Mouse (Mus musculus) MEL-GATA-1-ER (cell line): ENCODE data around the gene Thap2.

Experiments used
- DNase-seq: peaks from one replicate; pipeline ENCODE4 v3.0.0-alpha.2; 2012; ENCODE audit warnings: low read depth; ENCODE audit errors: extremely low read depth

Gene Thap2

DNA sequence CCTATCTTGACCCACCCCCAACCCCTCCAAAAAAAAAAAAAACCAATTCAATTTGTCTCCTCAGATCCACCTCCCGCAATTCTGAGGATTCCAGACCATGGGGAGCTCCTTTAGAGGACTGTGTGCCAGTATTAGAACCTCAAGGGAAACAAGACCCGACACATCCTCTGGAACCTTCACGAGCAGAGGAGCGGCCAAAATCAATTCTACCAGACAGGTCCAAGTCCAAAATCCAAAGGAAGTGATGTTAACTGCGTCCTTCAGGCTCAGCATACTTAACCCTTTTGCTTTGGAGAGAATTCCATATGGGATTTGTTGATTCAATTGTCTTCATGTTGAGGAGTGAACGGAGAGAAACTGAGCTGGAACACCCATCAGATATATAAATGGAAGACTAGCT, 29.2 kb downstream of the Thap2 start:
- DNase-seq, result no peak

GRCm38 (mm10) chr10:115354553-115354952, 29.7 kb downstream of the Thap2 start:
- no peak for DNase-seq

- no peak for DNase-seq
Observed at GRCm38 (mm10) chr10:115350810-115351397, 33.3 kb downstream of the Thap2 start.

DNA sequence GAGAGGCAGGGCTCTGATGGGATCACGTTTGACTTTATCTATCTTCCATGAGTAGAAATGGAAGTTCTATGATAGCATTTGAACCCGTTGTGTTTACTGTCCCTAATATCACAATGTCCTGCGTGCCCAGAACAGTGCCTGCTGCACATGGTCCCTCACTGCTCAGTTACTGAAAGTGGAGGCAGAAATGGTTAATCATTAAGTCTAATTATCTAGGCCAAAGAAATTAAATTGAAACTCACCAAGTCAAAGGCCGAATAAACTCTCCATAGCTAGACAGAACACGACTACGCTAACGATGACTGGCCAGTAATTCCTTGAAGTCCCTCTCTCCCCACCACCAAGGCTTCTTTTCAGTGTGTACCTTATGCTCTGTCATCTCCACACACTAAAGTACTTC, 34.7 kb downstream of the Thap2 start:
- DNase-seq, result no peak

DNA sequence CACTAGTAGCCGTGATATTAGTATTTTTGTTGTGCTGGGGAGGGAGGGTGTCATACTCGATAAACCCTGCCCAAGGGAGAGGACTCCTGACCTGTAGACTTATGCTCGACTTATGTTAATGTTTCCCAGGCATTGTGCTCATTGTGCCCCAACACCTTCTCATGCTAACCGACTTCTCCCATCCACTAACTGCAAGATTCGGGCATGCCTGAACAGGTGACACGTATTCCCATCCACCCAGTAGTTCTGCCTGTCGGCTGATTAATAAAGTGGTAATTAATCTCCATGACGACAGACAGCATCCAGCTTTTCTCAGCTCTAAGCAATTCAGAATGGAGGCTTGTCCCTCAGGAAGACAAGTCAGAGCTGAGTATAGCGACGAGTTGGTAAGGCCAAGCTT, 35.2 kb downstream of the Thap2 start:
- no peak for DNase-seq

- no peak for DNase-seq
Observed at GRCm38 (mm10) chr10:115348131-115348530, 36.1 kb downstream of the Thap2 start.

GRCm38 (mm10) chr10:115346444-115346843, 37.8 kb downstream of the Thap2 start:
- DNase-seq, result no peak

GRCm38 (mm10) chr10:115342771-115343425, 41.3 kb downstream of the Thap2 start:
- no peak for DNase-seq

DNA sequence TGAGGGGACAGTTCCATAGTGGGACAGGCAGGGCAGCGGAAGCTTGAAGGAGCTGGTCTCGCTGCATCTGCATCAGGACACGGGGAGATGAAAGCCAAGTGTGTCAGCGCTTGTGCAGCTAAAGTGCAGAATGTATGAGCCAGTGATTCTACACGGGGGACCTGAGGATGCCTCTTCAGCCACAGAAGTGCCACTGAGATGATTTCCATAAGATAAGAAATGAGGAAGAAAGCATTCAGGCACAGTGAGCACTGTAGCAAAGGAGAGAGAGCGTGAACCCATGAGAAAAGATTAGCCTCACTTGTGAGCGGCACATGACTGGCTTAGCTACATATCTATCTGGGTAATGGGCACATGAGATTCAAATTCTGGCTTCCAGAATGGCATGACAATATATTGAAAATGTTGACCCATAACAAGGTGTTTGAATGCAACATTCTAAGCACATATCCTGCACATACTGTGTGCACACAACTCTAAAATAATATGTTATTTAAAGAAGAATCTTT, 44.4 kb downstream of the Thap2 start:
- DNase-seq, result no peak

- DNase-seq, result no peak
Observed at GRCm38 (mm10) chr10:115336901-115337300, 47.3 kb downstream of the Thap2 start.

DNA sequence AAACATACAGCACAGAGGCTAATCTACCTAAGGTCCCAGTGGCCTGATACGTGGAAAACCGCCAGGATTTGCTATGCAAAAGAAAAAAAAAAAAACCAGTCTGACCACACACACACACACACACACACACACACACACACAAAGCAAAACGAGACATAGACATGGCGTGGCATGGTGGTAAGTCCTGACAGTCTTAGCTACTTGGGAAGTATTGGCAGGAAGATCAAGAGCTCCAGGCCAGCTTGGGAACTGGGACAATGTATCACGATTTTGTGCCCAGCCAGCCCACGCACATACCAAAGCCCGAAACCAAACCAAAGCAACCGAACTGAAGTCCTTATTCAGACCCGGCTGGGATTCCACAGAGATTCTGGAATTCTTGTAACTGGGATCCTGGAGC, 50.7 kb downstream of the Thap2 start:
- DNase-seq, result no peak

- DNase-seq, result no peak
Observed at GRCm38 (mm10) chr10:115332997-115333396, 51.2 kb downstream of the Thap2 start.

- DNase-seq, result no peak
Observed at GRCm38 (mm10) chr10:115332420-115332952, 51.8 kb downstream of the Thap2 start.

DNA sequence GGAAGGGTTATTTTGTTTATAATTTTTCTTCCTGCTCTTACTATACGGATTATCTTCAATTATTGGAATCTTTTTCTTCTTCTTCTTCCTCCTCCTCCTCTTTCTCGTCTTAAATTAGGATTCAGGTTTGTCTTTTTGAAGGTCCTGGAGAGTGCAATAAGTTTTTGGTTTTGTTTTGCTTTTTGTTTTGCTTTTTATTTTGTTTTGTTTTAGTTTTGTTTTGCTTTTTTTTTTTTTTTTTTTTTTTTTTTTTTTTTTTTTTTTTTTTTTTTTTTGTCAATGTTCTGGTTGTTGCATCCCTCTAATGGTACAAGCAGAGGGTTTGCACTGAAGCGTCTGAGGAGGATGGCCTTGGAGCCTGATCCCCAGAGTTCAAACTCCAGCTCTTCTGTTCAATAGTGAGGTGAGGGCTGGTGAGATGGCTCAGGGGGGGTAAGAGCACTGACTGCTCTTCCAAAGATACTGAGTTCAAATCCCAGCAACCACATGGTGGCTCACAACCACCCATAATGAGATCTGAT, 55.2 kb downstream of the Thap2 start:
- no peak for DNase-seq

DNA sequence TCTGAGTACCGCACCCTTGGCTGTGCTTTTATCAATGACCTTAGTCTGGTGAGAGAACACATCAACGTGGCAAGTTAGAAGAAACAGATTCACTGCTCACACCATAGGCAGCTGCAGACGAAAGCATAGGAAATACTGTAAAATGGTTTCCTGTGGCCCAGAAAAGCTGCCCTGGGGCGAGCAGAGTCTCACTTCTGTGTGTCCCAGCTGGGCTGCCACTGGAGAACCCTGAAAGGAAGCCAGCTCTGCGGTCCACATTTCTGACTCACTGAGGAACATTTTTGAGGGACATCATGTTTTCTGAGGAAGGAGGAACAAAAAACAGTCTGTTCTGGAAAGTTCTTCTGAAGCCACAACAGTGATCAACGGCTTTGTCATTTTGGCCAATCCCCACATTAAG, 55.7 kb downstream of the Thap2 start:
- no peak for DNase-seq

DNA sequence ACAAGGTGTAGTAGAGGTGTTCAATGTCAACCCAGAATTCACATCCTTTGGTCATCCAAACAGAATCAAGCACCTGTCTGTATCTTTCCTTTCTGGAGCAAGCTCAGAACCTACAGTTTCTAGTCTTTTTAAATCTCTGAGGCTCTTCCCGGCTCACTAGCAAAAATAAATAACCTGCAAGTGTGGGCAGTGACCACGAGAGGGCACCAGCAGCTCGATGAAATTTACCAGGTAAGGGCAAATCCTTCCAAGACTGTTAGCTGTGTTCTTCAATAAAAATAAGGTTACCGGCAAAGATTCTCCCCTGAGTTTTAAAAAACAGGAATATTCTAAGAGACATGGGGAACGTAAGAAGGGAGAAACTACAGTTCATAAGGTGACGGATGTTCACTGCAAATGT, 60.9 kb downstream of the Thap2 start:
- DNase-seq, result peak; percentile 40

DNA sequence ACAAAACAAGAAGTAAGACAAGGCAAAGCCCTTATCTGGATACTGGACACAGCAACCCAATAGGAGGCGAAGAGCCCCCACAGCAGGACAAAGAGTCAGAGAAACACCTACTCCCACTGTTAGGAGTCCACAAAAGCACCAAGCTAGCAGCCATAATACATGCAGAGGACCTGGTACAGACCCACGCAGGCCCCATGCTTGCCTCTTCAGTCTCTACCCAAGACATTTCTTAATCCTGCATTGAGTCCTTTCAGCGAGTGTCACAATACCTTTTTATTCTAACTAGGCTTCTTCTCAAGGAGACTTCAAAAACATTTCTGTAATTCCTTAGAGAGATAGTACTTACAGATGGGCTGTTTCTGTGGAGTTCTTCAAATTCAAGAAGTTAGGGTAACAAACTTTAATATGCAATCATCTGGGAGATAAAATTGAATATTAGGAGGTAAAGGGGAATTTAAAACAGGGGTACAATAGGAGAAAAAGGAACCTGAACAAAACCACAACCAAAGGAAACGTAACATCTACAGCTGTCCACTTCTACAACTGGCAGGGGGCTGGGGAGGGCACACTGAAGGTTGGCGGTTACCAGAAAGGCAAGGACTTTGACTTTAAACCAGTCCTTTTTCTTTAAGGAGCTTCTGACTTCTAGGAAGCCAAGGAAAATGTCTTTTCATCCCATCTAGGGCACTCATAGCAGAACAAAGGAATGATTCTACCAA, 62.8 kb downstream of the Thap2 start:
- DNase-seq, result no peak
